Mouse (Mus musculus) right cerebral cortex, postnatal 25 days (tissue): ENCODE results near the gene Ift80.
"Not testable (repeated sequence)": the region's sequence is repeated elsewhere in the genome, so short reads cannot be mapped to it uniquely, and the experiment has no call there.

Experiments used
- DNase-seq: peaks from one replicate; pipeline ENCODE4 v3.0.0; 2022

Ift80 gene

DNA sequence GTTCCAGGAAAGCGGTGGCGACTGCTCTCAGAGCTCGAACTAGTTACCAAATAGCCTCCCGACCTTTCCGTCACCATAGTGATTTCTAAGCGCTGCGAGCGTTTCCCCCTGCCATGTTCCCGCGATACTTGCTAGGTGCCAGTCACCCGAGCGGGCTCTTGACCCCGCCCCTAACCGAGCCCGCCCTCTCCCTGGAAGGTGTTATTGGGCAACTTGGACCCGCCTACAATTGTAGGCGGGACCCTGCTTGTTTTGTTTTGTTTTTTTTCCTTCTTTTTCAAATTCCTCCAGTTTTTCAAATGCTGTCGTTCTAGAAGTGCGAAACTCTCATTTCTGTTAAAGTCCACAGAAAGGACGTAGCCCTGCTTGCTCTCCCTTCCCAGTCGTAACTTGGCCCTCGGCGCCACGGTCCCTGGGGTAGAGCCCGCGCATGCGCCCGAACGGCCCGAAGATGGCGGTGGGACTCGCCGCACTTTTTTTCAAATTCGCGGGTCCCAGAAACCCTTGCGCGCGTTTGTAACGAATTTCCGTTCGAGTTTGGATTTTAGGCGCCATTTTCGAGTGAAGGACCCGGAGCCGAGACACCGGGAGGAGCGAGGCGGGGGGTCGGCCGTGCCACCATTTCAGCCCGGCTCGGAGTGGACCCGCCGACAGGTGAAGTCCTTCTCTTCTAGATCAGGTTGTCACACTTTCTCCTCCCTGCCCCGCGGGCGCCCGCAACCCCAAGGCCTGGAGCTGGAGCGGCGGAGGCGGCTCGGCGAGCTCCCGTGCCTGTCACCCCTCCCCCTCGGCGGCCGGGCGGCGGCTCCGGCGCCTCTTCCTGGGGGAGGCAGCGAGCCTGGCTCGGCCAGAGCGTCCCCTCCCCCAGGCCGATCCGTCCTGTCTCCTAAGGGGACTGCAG is at the start of gene Ift80, which contains the start of gene Smc4:
Ift80 (minus strand) TSS at position 134 of the 901 bp plus-strand sequence.
Smc4 (plus strand) TSS at position 302 of the 901 bp plus-strand sequence.
- DNase-seq: peak; percentile 94

DNA sequence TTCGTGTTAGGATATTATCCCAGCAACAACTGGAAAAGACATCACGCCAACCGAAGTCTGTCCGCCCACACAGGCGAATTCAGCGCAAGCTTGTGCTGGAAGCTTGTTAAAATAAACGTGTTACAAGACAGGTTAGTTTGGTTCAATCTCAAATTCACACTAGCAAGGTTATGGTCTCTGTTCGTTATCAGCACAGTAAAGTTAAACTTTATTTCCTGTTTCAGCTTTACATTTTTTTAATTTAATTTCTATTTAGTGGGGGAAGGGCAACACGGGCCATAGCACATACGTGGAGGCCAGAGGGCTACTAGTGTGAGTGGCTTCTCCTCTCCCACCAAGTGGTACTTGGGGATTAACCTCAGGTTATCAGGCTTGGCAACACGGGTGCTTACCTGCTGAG is 47.5 kb upstream of the Ift80 start:
- no peak for DNase-seq

DNA sequence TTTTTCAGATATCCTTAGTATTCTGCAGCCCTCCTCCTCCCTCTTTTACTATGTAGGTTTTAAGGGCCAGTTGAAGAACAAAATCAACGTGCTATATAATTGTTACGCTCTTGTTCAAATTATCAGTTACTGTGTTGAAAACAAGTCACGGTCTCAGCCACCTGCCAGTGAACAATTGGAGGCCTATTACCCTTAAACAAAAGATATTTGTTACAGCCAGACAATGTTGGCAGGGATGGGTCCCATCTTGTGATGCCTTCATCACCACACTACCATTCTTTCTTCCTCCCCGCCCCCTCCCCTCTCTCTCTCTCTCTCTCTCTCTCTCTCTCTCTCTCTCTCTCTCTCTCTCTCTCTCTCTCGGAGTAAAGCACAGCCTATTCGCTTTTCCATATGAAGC is 44.6 kb upstream of the Ift80 start:
- no peak for DNase-seq

DNA sequence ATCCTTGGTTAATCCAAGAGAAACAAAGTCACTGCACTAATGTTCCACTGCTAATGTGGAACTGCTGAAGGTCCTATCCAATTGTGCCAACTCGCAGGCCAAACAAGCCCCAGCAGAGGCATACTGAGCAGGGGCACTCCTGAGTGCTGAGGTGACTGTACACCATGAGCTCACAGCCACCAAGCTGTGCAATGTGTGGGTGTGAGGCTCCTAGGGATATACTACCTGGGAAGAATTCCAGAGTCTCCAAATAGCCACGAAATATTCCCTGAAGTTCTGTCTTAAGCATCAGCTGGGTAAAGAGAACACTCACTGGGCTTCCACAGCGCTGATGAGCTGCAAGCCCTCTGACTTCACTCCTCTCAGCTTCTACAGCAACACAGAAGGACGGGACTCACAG is 43.3 kb upstream of the Ift80 start:
- DNase-seq: no peak

DNA sequence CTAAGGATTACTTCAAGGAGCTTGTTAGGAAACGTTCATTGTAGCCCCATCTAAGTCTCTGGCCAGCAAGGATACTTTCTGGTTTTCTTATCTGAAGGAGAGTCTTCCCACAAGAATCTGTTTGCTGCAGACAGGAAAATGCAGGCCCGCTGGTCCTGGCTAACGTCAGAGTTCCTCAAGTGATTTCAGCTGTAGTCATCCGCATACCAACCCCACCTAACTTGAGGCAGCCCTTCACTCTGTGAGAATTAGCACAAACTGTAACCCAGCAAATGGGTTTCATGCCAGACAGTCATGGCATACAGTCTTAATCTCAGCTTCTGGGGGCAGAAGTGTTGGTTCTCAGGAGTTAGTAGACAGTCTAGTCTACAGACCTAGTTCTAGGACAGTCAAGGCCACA is 42.1 kb upstream of the Ift80 start:
- no peak for DNase-seq

DNA sequence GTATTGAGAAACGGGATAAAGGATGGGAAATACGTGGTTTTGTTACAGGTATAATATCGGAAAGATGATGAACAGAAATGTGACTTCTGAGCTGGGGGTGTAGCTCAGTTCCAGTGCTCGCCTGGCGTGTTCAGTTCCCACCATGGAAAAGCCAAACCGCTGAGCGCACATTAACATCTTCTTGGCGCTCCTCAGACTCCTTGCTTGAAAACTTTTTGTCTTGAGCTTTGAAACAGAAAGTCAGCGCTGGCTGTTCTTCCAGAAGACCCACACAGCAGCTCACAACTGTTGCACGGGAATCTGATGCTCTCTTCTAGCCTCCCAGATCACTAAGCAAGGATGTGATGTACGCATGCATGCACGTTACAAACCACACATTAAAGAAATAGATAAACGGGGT is 41.4 kb upstream of the Ift80 start:
- DNase-seq: no peak

DNA sequence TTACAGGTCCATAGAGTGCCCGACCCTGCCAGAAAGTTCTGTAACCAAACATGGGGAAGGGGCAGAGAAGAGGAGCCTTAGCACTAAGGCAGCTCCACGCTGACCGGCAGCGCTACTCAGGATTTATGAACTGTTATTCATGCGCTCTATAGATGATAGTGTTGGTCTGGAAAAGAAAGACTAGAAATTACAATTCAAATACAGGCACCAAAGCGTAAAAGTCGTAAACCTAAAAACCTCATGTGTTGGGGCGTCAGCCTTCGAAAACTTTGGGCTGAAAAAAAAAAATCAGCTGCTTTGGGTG is 41.0 kb upstream of the Ift80 start:
- no peak for DNase-seq

DNA sequence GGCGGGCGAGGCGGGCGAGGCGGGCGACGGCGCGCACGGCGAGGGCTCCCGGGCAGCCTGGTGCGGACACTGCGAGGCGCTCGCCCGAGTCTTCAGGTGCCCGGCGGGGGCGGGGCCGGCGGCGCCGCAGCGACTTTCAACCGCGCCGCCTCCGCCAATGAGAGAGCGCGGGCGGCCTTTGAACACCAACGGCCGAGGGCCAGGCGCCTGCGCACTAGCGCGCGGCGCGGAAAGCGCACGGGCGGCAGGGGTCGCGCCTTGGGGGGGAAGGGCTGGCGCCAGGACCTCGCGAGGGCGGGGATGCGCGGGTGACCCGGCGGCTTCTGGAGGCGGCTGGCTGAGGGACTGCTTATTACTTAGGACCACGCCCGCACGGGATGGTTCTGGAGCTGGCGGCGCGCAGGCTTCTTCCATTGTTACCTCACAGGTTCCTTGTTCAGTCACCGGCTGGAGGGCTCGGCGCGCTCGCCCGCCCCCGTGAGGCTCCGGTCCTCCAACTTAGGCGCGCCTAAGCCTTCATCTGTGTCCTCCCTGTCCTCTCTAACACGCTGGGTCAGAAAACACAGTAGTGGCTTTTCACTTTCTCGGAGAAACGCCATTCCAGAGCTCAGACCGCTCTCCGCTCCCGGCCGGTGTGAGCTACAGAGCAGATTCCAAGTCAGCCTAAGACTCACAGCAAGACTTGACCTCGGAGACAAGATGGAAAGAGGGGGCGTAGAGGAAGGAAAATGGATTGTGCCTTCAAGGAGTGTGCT is 40.5 kb upstream of the Ift80 start, which contains the start of gene Trim59:
Trim59 (minus strand) TSS at position 111 of the 755 bp plus-strand sequence.
- DNase-seq: peak; percentile 90

DNA sequence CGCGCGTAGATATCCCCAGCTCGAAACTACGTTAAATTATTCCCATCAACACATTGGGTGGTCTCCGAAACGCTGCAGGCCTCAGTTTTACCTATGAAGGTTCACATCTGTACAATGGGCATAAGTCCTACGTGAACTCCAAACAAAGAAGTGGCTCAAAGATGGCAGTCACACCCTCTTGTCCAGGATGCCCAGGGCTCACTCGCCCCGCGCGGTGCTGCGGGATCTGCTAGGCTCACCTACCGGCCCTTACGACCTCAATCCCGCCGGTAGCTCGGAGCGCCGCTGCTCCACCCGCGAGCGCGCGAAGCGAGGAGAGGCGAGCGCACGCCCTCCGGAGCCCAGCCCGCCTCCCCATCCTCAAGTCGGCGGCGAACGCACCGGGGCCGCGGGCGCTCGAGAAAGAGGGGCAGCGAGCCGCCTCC is 39.8 kb upstream of the Ift80 start:
- DNase-seq: no peak

DNA sequence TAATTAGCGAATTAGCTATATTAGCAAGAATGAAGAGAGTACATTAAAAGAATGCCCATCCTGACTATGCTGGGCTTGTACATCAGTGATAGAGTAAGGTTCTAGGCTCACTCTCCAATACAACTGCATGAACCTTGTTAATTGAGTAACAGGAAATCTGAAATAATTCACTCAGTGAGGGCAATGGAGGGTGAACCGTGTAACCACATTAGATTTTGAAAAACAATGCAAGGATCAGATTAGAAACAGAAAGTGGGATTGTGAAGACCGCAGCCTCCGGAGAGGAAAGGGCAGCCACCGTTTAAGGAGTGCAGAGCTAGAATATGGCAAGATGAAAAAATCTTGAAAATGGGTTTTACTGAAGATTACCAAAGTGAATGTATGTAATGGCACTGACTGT is 36.9 kb upstream of the Ift80 start:
- no peak for DNase-seq

DNA sequence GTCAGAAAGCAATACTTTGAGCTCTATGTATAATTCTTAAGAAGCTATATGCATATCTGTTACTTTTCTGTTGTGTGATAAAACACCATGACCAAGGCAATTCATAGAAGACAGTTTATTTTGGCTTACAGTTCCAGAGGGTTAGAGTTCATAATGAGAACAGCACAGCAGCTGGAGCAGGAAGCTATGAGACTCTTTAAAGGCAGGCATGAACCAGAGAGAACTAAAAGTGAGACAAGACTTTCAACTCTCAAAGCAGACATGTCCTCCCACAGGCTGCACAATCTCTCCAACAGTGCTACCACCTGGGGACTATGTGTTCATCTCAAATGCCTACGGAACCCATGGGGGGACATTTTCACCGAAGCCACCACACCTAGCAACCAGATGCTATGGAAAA is 35.7 kb upstream of the Ift80 start:
- DNase-seq: no peak

DNA sequence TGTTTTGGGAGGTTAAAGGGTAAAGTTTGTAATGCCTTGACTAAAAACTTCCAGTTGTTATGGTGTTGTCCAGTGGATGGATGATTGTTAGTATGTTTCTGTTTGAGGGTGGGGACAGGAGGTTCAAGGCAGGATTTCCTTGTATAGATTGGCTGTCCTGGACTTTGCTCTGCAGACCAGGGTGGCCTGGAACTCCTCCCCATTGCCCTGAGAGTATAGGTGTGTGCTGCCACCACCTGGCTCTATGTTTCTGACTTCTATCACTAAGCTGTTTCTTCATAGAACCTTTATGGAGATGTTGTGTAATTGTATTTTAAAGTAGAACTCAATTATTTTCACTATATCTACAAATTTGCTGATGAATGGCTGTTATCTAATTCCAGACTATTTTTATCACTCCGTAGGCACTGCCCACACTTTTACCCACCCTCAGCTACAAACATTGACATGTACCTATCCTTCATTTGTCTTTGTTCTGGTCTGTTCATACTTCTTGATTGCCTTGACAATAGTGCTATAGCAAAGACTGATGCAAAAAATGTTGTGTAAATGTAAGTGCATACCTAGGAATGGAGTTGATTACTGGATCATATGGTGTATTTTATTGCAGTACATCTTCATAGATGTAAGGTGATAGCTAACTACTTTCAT is 21.9 kb upstream of the Ift80 start:
- DNase-seq: no peak

DNA sequence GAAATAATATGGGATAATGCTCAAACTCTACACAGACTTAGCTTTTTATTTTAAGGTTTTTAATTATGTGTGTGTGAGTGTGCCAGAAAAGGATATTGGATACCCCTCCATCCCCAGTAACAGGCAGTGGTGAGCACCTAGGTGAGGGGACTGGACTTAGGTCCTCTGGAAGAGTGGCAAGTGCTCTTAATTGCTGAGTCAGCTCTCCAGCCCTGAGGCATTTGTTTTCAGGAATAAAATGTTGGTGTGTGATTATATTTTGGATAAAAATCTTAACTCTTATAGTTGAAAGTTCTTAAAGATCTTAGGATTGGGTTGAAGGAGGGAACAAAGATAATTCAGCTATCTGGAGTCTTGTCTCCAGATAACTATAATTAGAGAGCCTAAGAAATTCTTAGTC is 16.4 kb upstream of the Ift80 start:
- DNase-seq: no peak

DNA sequence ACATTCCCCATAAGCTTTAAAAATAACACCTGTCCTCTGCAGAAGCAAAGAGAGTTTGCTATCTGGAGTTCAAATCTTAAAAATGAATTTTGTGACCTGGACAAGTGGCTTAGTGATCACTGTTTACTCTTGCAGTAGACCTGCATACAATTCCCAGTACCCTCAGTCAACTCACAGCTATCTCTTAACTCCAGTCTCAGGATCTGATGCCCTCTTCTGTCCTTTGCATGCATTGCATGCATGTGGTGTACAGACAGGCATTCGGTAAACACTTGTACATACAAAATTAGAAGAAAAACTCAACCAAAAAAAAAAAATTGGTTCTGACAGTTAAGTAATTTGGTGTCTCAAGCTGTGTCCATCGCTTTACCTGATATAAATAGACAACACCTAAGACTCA is 15.9 kb upstream of the Ift80 start:
- no peak for DNase-seq

DNA sequence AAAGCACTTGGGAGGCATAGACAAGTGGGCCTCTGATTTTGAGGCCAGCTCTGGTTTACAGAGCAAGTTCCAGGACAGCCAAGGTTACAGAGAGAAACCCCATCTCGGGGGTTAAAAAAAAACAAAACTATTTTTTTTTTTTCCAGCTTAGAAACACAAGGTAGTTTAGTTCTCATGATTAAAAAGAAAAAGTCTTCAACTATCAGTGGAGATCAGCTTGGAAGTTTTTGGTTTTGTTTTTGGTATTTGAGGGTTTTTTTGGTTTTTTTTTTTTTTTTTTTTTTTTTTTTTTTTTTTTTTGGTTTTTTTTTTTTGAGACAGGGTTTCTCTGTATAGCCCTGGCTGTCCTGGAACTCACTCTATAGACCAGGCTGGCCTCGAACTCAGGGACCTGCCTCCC is 14.3 kb upstream of the Ift80 start:
- DNase-seq: not testable (repeated sequence)

DNA sequence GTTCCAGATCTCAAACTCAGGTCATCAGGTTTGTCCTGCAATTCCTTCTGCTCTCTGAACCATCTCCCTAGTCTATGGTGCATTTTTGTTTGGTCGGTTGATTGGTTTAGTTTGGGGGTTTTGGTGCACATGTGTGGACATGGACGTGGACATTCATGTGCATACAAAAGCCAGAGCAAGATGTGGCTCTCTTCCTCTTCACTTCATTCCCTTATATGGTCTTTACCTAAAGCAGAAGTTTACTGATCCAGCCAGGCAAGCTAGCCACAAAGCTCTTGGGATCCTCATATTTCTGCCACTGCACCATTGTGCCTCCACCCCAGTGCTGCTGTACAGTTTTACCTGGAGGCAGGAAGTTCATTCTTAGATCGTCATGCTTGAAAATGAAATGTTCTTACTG is 12.8 kb upstream of the Ift80 start:
- DNase-seq: no peak

DNA sequence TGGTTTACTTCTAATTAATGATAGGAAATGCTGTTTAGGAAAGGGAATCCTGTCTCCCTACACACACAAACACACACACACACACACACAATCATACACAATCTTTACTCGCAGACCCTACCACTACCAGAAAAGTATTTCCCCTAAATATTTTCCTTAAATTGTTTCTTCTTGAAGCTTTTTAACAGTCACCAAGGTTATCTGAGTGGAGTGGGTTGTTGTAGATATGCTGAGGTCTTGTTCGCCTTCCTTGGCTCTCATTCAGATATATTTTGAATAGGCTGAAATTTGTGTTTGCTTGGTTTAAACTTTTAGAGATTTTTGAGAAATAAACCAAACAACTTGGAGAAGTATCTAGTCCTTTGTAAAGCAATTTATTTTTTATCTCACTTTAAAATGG is 4.5 kb upstream of the Ift80 start:
- no peak for DNase-seq

DNA sequence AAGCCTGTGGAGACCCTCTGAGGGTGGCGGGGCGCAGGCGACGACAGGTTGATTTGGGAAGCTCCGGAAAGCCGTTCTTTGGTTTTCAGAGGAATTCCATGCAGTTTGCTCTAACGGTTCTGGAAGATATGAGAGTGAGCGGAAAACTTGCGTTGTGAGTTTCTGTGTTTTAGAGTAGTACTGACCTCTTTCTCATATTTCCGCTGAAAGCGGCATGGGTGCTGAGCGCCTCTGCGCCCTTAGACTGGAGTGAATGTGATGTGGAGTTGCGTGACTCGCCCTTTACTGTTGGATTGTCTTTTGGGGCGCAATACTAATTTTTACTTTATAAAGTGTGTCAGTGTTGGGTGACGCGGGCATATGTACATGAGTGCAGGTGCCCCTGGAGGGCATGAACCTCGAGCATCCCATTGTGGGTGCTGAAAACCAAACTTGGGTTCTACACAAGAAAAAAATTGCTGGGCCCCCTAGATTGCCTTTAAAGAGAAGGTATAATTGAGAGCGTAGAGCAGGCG is 1.9 kb upstream of the Ift80 start:
- no peak for DNase-seq

DNA sequence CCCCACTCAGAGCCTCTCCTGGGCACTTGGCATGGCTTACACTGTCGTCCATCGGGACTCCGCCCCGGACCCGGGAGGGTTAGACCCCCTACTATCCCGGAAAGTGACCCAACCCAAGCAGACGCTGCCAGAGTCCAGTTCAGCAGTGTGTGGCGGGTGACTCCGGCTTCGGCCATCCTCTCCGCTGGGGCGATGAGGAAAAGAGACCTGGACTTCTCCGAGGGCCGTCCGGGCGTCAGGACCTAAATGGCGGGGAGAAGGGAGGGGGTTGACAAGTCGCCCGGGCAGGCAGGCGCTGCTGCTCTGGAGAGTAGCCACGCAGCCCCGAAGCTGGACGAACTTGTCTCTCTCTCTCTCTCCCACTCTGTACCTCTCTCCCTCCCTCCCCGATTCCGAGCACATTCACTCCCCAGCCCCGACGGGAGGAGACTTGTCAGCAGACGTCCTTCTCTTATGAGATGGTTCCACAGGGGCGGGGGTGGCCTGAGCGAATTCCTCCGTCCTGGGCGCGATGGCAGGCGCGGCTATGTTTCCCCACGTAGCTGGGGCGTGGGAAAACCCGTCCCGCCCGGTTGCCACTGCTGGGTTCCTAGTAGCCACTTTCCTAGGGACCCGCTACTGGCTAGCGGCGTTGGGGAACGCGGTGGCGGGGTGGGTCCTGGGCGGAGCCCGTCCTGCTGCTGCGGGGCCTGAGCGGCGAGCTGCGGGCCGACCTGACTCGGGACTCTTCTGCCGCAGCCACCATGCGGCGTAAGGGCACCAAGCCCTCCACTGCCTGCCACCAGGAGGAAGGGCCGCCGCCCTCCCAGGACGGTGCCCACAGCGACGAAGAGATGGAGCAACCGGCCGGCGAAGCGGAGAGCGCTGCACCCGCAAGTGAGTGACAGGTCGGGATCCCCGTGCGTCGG is 1.2 kb upstream of the Ift80 start:
- DNase-seq: peak; percentile 23

DNA sequence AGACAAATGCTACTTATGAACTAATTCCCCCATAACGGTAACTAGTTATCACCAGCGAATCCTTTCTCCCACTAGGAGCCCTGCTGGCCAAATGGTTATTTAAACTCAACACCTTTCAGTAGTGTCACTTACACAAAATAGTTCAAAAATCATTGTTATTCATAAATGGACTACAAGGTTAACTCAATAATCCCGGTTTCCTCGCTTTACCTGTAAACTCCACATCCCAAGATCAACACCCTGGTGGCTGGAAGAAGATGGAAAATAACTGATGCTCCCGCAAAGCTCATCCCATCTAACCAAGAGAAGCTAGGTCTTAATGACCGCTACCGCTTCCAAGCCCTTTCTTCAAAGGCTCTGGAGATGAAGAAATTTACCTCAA is 324 bp downstream of the Ift80 start:
- no peak for DNase-seq

DNA sequence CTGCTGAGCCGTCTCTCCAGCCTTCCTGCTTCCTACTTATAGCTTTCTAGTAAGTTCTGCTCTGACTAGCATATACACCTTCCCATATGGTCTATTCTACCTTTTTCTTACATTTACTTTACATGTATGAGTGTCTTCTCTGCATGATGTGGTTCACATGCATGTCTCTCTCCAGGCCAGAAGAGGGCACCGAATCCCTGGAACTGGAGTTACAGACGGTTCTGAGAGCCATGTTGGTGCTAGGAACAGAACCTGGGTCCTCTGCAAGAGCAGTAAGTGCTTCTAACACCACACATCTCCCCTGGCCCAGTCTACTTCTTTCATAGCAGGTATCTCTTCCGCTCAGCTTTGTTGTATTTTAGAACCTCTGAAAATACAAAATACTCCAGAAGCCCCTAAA is 1.6 kb downstream of the Ift80 start:
- DNase-seq: no peak

DNA sequence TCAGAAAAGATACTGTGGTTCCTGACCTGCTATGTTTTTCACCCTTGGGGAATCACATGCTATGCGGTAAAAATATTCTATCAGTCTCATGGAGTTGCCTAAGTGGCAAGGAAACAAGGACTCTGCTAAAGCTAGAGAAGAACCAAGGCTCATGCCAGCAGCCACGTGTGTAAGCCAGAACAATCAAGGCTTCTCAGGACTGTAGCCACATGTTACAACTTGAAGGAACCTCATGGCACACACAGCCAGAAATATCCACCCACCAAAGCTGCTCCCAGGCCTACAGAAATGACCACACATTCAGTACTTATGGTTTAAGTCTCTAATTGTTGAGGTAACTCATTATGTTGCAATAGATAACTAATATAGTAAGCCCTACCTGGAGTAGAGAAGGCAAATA is 17.8 kb downstream of the Ift80 start:
- DNase-seq: no peak
